Mouse (Mus musculus) testis, adult 2 months (tissue): ENCODE data around the gene Cnot10. TPM values are rescaled to one million over a fixed set of nuclear protein-coding genes. Genes with fewer than 3 reads are reported as not detected.

Experiments used
- H3K27ac ChIP-seq: fragments of 200-500 bp; 2 replicates; pipeline ENCODE4 v1.5.1; 2012; ENCODE audit warnings: low read depth, low read length; ENCODE audit not compliant: control insufficient read depth, insufficient read depth
- H3K27me3 ChIP-seq: fragments of 200-500 bp; 2 replicates; pipeline ENCODE4 v1.6.1; 2012; ENCODE audit warnings: mild to moderate bottlenecking, low read length, moderate library complexity; ENCODE audit not compliant: control insufficient read depth, insufficient read depth
- H3K36me3 ChIP-seq: fragments of 200-500 bp; 2 replicates; pipeline ENCODE4 v1.6.1; 2012; ENCODE audit warnings: mild to moderate bottlenecking, low read length; ENCODE audit not compliant: control insufficient read depth, insufficient read depth
- H3K4me1 ChIP-seq: fragments of 200-500 bp; 2 replicates; pipeline ENCODE4 v1.6.1; 2012; ENCODE audit warnings: low read length; ENCODE audit not compliant: control insufficient read depth, insufficient read depth
- H3K4me3 ChIP-seq: fragments of 200-500 bp; 2 replicates; pipeline ENCODE4 v1.5.1; 2012; ENCODE audit warnings: low read depth, mild to moderate bottlenecking, low read length, moderate library complexity, mixed read lengths; ENCODE audit not compliant: control insufficient read depth
- CTCF ChIP-seq: fragments of 200-500 bp; IDR thresholded peaks from 2 replicates; pipeline ENCODE4 v1.5.1; 2012; ENCODE audit warnings: low read depth, mild to moderate bottlenecking, inconsistent platforms, low read length, moderate library complexity; ENCODE audit not compliant: control insufficient read depth, insufficient read depth, insufficient replicate concordance
- POLR2A ChIP-seq: fragments of 200-500 bp; IDR thresholded peaks from 2 replicates; pipeline ENCODE4 v1.6.1; 2012; ENCODE audit warnings: low read depth, mild to moderate bottlenecking, inconsistent platforms, low read length, moderate library complexity; ENCODE audit not compliant: control insufficient read depth
- polyA plus RNA-seq: library from polyadenylated mRNA; depleted of rRNA; stranded (reverse); fragments of >200 nt; gene quantifications from 2 replicates; pipeline ENCODE4 v1.2.3, GENCODE M21; 2012

Gene Cnot10
- polyA plus RNA-seq, 1 experiment: 40.1 TPM

DNA sequence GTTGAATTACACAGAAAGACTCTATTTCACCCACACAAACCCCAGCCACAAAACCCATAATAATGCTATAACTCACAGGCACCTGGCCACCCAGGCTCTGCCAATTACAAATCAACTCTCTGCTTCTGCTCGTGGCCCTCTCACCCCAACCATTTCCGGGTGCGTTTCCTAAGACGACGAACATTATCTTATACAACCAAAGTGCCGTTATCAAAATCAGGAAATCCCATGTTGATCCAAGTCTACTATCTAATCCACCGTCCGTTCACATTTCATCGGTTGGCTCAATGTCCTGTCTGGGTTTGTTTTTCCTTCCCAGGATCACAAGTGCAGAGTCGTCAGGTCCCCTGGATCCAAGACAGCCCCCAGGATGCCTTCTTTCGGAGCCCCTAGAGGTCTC is 61.3 kb downstream of the Cnot10 start:
- TF ChIP-seq CTCF (no peak), POLR2A (no peak)
- H3K4me3 ChIP-seq: no peak overlapping the region
- H3K27ac ChIP-seq: no peak overlapping the region
- H3K36me3 ChIP-seq: no peaks in the 10 kb centered on the region
- H3K27me3 ChIP-seq: no peaks in the 10 kb centered on the region
- peaks cover 2% of the 10 kb centered on the region; the same call in 1 of the 2 replicates for H3K4me1 ChIP-seq

DNA sequence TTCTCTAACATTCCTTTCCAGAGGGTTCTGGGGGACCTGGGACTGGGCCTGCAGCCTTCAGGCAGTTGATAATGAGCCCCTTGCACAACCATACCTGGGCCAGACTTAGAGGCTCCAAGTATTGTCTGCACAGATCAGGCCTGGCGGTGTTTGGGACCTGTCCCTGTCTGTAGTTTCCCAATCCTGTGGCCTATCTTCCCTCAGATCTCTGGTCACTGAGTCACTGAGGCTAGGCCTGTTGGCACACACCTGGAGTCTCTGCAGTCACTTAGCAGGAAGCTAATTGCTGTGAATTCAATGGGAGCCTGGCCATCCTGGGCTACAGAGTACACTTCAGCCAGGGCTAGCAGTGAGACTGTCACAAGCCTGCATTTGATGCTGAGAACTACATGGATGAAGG is 64.0 kb downstream of the Cnot10 start:
- no peak for TF ChIP-seq CTCF
- no peak for TF ChIP-seq POLR2A
- Histone ChIP-seq H3K27me3 (no peaks in the 10 kb centered on the region), H3K27ac (no peak overlapping the region)

DNA sequence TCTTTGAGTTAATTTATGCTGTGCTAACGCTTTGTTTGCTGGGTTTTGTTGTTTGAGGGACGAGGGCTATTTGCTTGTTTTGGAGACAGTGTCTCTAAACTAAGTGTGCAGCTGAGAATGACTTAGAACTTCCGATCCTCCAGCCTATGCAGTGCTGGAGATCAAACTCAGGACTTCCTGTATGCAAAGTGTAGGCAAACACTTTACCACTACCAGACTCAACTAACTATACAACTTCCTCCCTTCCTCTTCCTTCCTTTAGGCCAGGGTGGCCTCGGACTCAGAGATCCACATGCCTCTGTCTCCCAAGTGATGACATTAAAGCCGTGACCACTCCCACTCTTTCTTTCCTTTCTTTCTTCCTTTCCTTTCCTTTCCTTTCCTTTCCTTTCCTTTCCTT is 66.5 kb downstream of the Cnot10 start:
- Histone ChIP-seq H3K4me1 (no peaks in the 10 kb centered on the region), H3K27ac (no peak overlapping the region), H3K27me3 (no peaks in the 10 kb centered on the region), H3K36me3 (no peaks in the 10 kb centered on the region), H3K4me3 (no peak overlapping the region)
- no peak for TF ChIP-seq POLR2A
- TF ChIP-seq CTCF: no peak

More for the DNA sequence above, 64.0 kb downstream of the Cnot10 start:
- Histone ChIP-seq H3K4me3 (no peak overlapping the region), H3K4me1 (peaks cover 2% of the 10 kb centered on the region; the same call in 1 of the 2 replicates), H3K36me3 (no peaks in the 10 kb centered on the region)

DNA sequence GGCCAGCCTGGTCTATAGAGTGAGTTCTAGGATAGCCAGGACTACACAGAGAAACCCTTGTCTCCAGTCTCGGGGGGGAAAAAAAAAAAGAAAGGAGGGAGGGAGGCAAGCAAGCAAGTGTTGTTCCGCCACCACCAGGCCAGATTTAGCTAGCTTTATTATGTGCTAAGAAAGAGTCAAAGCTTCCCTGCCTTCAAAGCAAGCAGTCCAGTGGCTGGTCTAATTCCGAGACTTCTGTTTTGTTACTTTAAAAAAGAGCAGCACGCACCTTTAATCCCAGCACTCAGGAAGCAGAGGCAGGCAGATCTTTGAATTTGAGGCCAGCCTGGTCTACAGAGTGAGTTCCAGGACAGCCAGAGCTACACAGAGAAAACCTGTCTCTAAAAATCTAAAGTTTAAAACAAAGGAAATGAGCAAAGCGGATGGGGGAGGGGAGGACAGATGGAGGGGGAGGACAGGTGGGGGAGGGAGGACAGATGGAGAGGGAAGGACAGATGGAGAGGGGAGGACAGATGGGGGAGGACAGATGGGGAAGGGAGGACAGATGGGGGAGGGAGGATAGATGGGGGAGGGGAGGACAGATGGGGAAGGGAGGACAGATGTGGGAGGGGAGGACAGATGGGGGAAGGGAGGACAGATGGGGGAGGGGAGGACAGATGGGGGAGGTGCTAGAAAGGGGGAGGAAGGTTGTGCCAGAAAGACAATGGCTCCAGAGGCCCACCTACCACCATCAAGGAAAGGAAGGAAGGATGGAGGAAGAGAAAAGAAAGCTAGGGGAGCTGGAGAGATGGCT is 71.1 kb downstream of the Cnot10 start:
- no peaks in the 10 kb centered on the region for H3K36me3 ChIP-seq
- H3K27me3 ChIP-seq: no peaks in the 10 kb centered on the region
- no peak overlapping the region for H3K4me3 ChIP-seq
- TF ChIP-seq POLR2A (no peak), CTCF (no peak)
- no peak overlapping the region for H3K27ac ChIP-seq
- H3K4me1 ChIP-seq: peaks cover 9% of the 10 kb centered on the region

DNA sequence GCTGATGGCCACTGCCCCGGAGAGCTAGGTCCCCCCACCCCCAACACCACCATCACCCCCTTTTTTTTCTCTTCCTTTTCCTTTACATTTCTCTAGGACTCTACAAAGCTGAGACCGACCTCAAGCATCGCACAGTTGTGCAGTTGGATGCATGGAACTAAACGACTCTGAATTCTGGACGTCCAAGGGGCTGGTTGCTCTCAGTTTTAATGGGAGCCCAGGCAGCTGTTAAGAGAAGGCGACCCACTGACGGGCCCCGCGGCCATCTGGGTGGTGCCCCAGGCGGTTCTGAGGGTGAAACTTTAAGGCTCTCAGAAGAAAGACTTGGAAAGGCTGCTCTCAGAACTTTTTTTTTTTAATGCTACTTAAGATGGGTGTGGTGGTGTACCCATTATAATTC is 75.3 kb downstream of the Cnot10 start:
- H3K4me1 ChIP-seq: peaks cover 29% of the 10 kb centered on the region
- H3K4me3 ChIP-seq: no peak overlapping the region
- no peak overlapping the region for H3K27ac ChIP-seq
- no peaks in the 10 kb centered on the region for H3K36me3 ChIP-seq
- peaks cover 6% of the 10 kb centered on the region for H3K27me3 ChIP-seq
- TF ChIP-seq CTCF: no peak
- TF ChIP-seq POLR2A: no peak

DNA sequence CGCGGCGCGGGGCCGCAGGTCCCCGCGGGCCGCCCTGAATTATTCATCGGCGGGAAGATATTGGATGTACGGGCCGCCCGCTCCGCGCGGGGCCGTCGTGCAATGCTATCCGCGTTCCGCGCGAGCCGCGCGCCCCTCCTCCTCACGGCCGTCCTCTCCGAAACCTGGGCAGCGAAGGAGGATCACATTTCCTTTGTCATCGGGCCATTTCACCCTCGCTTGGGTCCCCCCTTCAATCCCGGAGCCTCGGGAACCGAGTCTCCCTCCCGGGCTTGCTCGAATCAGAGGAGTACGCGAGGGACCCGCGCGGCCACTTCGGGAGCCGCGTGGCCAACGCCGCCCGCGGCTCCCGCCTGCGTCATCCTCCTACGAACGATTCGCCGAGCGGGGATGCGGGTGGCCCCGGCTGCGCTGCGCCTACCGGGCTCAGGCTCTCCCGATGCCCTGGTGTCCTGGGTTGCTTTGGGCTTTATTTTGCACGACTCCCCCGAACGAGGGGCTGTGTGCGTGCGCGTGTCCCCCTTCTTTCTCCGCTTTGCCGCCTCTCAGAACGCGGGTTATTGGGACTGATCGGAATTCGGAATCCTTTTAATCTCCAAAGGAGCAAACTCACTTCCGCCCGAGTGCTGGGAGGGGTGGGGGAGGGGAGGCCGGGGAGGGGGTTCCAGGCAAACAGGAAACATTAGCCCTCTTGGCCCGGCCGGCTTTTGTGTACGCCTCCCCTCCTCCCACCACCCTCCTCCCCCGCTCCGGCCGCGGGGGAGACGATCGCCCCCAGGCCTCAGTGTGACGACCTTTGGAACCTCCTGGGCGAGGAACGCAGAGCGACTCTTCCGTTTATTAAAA is 76.0 kb downstream of the Cnot10 start, which contains the start of gene Trim71:
Gene Trim71, minus strand, starts transcription at position 609 of the 846 bp plus-strand sequence.
- H3K4me1 ChIP-seq: peaks cover 29% of the 10 kb centered on the region
- peak within 1 kb of the TSS; percentile 87 for H3K4me3 ChIP-seq
- H3K36me3 ChIP-seq: no peaks in the 10 kb centered on the region
- H3K27me3 ChIP-seq: peaks cover 6% of the 10 kb centered on the region
- no peak within 1 kb of the TSS; the same call in 1 of the 2 replicates for H3K27ac ChIP-seq
- TF ChIP-seq CTCF: no peak
- TF ChIP-seq POLR2A: no peak
